Mouse (Mus musculus) neural tube, embryonic 11.5 days (tissue): Measurements from ENCODE around the gene L3mbtl4. TPM values are rescaled to one million over a fixed set of nuclear protein-coding genes. Genes with fewer than 3 reads are reported as not detected.

Experiments
- ATAC-seq: fragments of 200-750 bp; cut with Nextera tagmentation; 2 replicates; pipeline ENCODE4 v1.8.0; 2017; ENCODE audit warnings: moderate number of reproducible peaks, mild to moderate bottlenecking, moderate TSS enrichment, moderate library complexity; ENCODE audit not compliant: insufficient read depth, low FRiP score, low TSS enrichment
- DNase-seq: peaks from one replicate; pipeline ENCODE4 v3.0.0-alpha.2; 2015; ENCODE audit warnings: low spot score
- H3K27ac ChIP-seq: fragments of 300-500 bp; sonication (generic); 2 replicates; pipeline ENCODE4 v1.5.1; 2014; ENCODE audit warnings: low read depth, mild to moderate bottlenecking, low read length
- H3K27me3 ChIP-seq: fragments of 300-500 bp; sonication (generic); 2 replicates; pipeline ENCODE4 v1.6.1; 2014; ENCODE audit warnings: mild to moderate bottlenecking, low read length, mixed read lengths; ENCODE audit not compliant: control insufficient read depth, insufficient read depth
- H3K36me3 ChIP-seq: fragments of 300-500 bp; sonication (generic); 2 replicates; pipeline ENCODE4 v1.6.1; 2014; ENCODE audit warnings: mild to moderate bottlenecking, low read length, moderate library complexity, mixed read lengths; ENCODE audit not compliant: control insufficient read depth, insufficient read depth
- H3K4me1 ChIP-seq: fragments of 300-500 bp; sonication (generic); 2 replicates; pipeline ENCODE4 v1.6.1; 2014; ENCODE audit warnings: low read length, mixed read lengths; ENCODE audit not compliant: control insufficient read depth, insufficient read depth
- H3K4me2 ChIP-seq: fragments of 300-500 bp; sonication (generic); 2 replicates; pipeline ENCODE4 v1.6.1; 2014; ENCODE audit warnings: low read depth, mild to moderate bottlenecking, moderate library complexity
- H3K4me3 ChIP-seq: fragments of 300-500 bp; sonication (generic); 2 replicates; pipeline ENCODE4 v1.5.1; 2014; ENCODE audit warnings: low read depth, low read length
- H3K9ac ChIP-seq: fragments of 300-500 bp; sonication (generic); 2 replicates; pipeline ENCODE4 v1.6.1; 2014; ENCODE audit warnings: mild to moderate bottlenecking, low read length
- H3K9me3 ChIP-seq: fragments of 300-500 bp; sonication (generic); 2 replicates; pipeline ENCODE4 v1.6.1; 2016; ENCODE audit warnings: low read length; ENCODE audit not compliant: control insufficient read depth
- WGBS: fragments of 180-500 bp; shearing (Covaris S2); extraction: QIAGEN DNeasy Blood & Tissue Kit; methylation state at CpG from one replicate; pipeline ENCODE4 v1.1.7; 2014; 5-methylcytosine and 5-hydroxymethylcytosine counted together
- polyA plus RNA-seq: library from polyadenylated mRNA; unstranded; fragments of >200 nt; fragmentation: Nextera tagmentation; extraction: Ambion mirVana; gene quantifications from 2 replicates; pipeline ENCODE4 v1.2.1, GENCODE M21; 2014

Gene L3mbtl4
- polyA plus RNA-seq = 0.25 TPM in 1 of 2 replicates, not detected in the other

DNA sequence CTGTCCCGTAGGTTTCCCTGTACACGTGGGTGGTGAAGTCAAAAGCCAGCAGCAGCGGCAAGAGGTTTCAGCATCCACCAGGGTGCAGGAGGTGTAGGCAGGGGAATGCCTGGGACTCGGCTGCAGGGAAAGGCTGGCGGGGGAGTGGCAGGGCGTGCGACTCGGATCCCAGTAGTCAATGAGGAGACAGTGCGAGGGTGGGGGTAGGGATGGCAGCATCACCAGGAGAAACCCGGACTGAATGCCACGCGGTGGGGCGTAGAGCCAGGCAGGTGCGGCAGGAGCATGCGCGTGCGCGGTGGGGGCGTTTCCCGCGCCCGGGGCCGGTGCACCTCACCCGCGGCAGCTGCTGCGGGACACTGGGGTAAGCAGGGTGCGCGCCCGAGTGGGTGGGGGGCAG is at the start of gene L3mbtl4:
TSS of gene L3mbtl4 (plus strand) at position 271 of the 400 bp plus-strand sequence.
- H3K9me3 ChIP-seq = no peaks in the 10 kb centered on the region
- peak within 1 kb of the TSS; percentile 96 for H3K4me2 ChIP-seq
- ATAC-seq (peak; percentile 80), DNase-seq (peak; percentile 49)
- no peaks in the 10 kb centered on the region for H3K4me1 ChIP-seq
- H3K27ac ChIP-seq = no peak within 1 kb of the TSS
- H3K27me3 ChIP-seq = 0 out of 2 replicates have a peak, but pooled peaks cover 2% of the 10 kb centered on the region
- WGBS = 2% methylated on average over 29 of the region's 29 CpGs
- peak within 1 kb of the TSS; percentile 48 for H3K9ac ChIP-seq
- H3K36me3 ChIP-seq = no peaks in the 10 kb centered on the region
- peak within 1 kb of the TSS; percentile 49 for H3K4me3 ChIP-seq

DNA sequence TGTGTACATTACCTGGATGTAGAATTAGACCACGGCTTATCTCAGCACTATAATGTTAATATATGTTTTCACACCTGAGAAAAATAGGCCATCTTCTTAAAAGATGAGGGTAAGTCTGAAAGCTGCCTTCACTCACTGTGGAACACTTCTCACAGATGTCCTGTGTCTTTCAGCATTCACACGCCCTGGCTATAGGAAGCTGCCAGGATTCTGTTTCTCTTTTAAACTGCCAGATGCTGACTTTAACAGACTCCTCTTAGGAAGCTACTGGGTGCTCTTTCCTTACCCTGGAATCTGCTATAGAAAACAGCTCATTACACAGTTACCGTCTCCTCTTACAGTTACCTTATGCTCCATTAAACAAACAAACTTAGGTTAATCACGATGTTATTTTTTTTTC is 43.1 kb upstream of the L3mbtl4 start:
- H3K9ac ChIP-seq = no peak overlapping the region
- no peaks in the 10 kb centered on the region for H3K4me1 ChIP-seq
- no peaks in the 10 kb centered on the region for H3K27me3 ChIP-seq
- no peak overlapping the region for H3K27ac ChIP-seq
- no peak for ATAC-seq
- H3K4me2 ChIP-seq = no peak overlapping the region
- 80% methylated on average over 4 of the region's 4 CpGs for WGBS
- no peak overlapping the region for H3K4me3 ChIP-seq
- H3K36me3 ChIP-seq = no peaks in the 10 kb centered on the region
- DNase-seq = no peak
- H3K9me3 ChIP-seq = no peaks in the 10 kb centered on the region

DNA sequence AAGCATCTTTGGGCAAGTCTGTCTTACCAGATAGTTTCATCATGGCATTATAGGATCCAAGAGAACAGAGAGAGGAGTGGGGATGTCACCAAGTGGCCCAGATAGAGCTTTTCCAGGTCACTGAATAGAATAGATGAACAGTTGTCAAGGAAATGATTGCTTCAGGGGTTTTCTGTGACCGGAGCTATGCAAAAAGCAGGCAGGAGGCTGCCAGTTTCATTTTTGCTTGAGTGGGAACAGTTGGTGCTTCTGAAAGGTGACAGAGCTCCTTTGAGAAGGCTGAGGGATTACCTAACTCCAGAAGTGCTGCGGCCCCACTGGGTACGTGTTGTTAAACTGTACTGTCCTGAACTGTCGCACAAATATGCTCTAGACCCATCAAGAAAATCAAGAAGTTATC is 38.2 kb upstream of the L3mbtl4 start:
- Histone ChIP-seq H3K27ac (no peak overlapping the region), H3K4me2 (no peak overlapping the region), H3K4me3 (no peak overlapping the region), H3K4me1 (no peaks in the 10 kb centered on the region), H3K27me3 (no peaks in the 10 kb centered on the region), H3K36me3 (no peaks in the 10 kb centered on the region), H3K9me3 (no peaks in the 10 kb centered on the region), H3K9ac (no peak overlapping the region)
- DNase-seq (no peak), ATAC-seq (no peak)
- WGBS = 90% methylated on average over 4 of the region's 4 CpGs

DNA sequence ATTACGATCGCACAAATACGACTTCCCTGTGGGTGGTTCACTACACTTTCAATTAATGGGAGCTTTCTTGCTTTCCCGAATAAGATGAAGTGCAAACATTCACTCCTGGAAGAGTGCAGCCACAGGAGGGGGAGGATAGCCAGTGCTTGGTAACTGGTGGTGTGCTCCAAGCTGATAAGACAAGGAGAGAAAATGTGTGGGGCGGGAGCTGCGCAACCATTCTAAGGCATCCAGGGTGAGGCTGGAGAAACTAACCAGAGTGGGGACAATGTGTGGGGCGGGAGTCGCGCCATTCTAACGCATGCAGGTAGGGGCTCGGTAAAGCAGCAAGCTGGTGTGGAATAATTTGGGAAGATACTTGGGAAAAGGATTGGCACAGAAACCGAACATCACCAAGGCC is 36.6 kb upstream of the L3mbtl4 start:
- no peak overlapping the region for H3K4me2 ChIP-seq
- WGBS = 93% methylated on average over 12 of the region's 12 CpGs

DNA sequence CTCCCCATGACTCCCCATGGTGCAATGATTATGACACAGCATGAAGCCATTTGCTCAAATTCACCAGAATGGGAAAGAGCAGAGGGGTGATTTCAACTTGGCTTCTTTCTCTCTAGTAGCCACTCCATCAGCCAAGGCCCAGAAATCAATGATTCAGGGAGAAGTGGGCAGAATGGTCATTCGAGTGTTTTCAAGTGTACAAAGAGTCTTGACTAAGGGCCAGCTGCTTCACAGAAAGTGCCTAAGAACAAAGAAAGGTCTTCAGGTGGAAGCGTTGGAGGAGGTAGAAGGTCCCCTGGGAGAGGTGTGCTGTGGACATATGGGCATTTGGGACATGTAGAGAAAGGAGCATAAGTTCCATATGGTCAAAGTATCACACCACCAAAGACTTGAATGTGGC is 33.4 kb upstream of the L3mbtl4 start:
- ATAC-seq (no peak), DNase-seq (no peak)
- Histone ChIP-seq H3K4me1 (no peaks in the 10 kb centered on the region), H3K4me2 (no peak overlapping the region), H3K9me3 (no peaks in the 10 kb centered on the region), H3K36me3 (no peaks in the 10 kb centered on the region), H3K27ac (no peak overlapping the region), H3K27me3 (no peaks in the 10 kb centered on the region), H3K4me3 (no peak overlapping the region), H3K9ac (no peak overlapping the region)
- WGBS = 79% methylated on average over 2 of the region's 2 CpGs

More for the DNA sequence above, 36.6 kb upstream of the L3mbtl4 start:
- Histone ChIP-seq H3K27me3 (no peaks in the 10 kb centered on the region), H3K9ac (no peak overlapping the region), H3K9me3 (no peaks in the 10 kb centered on the region), H3K27ac (no peak overlapping the region), H3K4me3 (no peak overlapping the region), H3K36me3 (no peaks in the 10 kb centered on the region), H3K4me1 (no peaks in the 10 kb centered on the region)
- ATAC-seq (no peak), DNase-seq (no peak)

DNA sequence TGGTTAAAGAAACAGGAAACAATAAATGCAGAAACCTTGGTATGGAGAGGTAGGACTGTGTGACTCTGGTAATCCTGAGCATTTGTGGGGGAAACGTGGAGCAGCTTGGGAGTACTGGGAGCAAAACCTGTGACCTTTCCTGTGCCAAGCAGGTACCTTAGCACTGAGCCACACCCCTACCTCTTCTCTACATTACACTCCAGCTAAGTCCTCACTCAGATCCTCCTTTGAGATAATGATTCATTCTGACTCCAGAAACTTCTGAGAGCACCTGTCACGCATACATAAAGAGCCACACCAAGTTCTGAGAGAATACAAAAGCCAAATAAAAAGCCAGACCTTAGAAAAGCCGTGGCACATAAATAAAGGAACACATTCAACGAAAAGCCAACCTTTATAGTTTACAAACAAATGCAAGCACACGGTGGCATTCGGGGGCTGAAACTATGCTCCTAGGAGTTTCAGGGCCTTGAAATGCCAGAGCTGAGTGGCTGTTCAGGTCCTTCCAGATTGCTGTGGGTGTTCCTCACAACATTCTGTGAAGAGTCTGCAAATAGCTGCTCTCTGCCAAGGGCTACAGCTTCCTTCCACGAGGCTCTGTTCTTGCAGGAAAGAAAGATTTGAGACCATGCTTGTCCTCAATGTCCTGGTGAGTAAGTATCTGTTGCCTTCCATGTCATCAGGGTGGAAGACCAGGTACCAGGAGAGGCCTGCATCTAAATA is 8.6 kb upstream of the L3mbtl4 start:
- Histone ChIP-seq H3K27ac (no peak overlapping the region), H3K4me3 (no peak overlapping the region), H3K9ac (no peak overlapping the region), H3K9me3 (no peaks in the 10 kb centered on the region; the same call in 1 of the 2 replicates), H3K4me1 (no peaks in the 10 kb centered on the region), H3K36me3 (no peaks in the 10 kb centered on the region), H3K27me3 (no peaks in the 10 kb centered on the region), H3K4me2 (no peak overlapping the region)
- WGBS = 86% methylated on average over 7 of the region's 7 CpGs
- ATAC-seq (no peak), DNase-seq (no peak)

DNA sequence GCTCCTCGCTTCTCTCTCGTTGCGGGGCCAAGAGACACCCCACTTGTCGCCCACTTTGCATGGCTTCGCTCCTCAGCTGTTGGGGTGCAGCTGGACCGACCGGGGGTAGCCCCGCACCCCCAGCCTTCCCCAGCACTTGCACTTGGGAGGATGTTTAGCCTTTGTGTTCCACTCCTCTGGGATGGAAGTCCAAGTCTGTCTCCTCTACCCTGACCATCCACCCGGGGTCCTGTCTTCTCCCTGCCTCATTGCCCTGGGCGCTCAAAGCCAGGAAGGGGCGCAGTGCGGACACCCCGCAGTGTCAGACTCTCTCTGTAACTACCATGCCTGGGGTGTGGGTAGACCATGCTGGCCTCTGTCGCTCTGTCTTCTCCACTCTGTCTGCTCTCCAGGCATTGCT is 357 bp downstream of the L3mbtl4 start:
- Histone ChIP-seq H3K9me3 (no peaks in the 10 kb centered on the region), H3K27me3 (0 out of 2 replicates have a peak, but pooled peaks cover 2% of the 10 kb centered on the region), H3K9ac (peak overlapping the region; percentile 48), H3K4me2 (peak overlapping the region; percentile 96), H3K4me3 (peak overlapping the region; percentile 49), H3K27ac (no peak overlapping the region), H3K4me1 (no peaks in the 10 kb centered on the region), H3K36me3 (no peaks in the 10 kb centered on the region)
- 12% methylated on average over 14 of the region's 14 CpGs for WGBS
- ATAC-seq = peak; percentile 54
- no peak for DNase-seq

DNA sequence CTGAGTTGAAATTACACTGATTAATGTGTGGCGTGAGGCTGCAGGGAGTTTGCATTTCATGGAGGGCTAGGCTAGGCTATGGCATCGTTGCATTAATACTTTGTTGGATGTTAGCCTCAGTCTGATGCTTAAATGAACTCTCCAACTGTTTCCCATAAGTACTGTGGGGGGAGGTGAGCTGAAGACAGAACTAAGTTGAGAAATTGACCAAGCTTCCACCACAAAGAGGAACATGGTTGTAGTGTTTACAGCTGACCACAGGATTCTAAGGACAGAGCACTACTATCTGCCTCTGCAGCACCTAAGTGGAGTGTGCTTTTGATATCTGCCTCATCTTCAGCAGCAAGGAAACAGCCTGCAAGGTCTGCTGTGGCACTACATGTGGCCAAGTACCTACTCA is 1.5 kb downstream of the L3mbtl4 start:
- ATAC-seq (no peak), DNase-seq (no peak)
- no peak overlapping the region for H3K4me3 ChIP-seq
- no peak overlapping the region for H3K4me2 ChIP-seq
- H3K27ac ChIP-seq = no peak overlapping the region
- no peak overlapping the region for H3K9ac ChIP-seq
- WGBS = 87% methylated on average over 2 of the region's 2 CpGs
- H3K9me3 ChIP-seq = no peaks in the 10 kb centered on the region
- no peaks in the 10 kb centered on the region for H3K4me1 ChIP-seq
- H3K27me3 ChIP-seq = 0 out of 2 replicates have a peak, but pooled peaks cover 2% of the 10 kb centered on the region
- no peaks in the 10 kb centered on the region for H3K36me3 ChIP-seq

DNA sequence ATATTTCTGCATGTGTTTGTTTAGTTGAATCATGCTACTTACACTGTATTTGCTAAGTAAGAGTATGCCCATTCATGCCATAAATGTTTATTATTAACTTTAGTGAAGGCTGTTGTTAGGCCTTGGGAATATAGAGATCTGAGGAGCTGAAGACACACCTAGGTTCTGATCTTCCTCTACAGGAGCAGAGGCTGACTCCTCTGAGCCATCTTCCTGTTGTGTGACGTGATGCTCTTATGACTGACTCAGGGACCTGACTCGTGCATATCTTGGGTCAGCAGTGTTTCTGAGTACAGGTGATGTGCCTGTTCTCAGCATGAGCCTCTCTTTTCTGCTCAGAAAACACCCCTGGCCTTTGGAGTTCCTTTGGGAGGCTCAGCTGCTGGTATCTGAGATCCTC is 7.3 kb downstream of the L3mbtl4 start:
- ATAC-seq = no peak
- WGBS = 81% methylated on average over 2 of the region's 2 CpGs
- H3K4me3 ChIP-seq = no peak overlapping the region

More for the DNA sequence above, 7.3 kb downstream of the L3mbtl4 start:
- Histone ChIP-seq H3K27ac (no peak overlapping the region), H3K9me3 (no peaks in the 10 kb centered on the region), H3K36me3 (no peaks in the 10 kb centered on the region), H3K4me2 (no peak overlapping the region), H3K27me3 (no peaks in the 10 kb centered on the region), H3K4me1 (no peaks in the 10 kb centered on the region), H3K9ac (no peak overlapping the region)
- no peak for DNase-seq
